Mouse (Mus musculus) regulatory T cell (primary cell): Measurements from ENCODE around the gene Casq1.

Source experiments
- in situ Hi-C: fragments of 300-600 bp; cut with MboI, MseI; formaldehyde crosslinking; loops from one replicate; pipeline ENCODE4 v1.15.1; 2025; ENCODE audit warnings: high pct_unique_total_duplicates

Casq1 gene

DNA sequence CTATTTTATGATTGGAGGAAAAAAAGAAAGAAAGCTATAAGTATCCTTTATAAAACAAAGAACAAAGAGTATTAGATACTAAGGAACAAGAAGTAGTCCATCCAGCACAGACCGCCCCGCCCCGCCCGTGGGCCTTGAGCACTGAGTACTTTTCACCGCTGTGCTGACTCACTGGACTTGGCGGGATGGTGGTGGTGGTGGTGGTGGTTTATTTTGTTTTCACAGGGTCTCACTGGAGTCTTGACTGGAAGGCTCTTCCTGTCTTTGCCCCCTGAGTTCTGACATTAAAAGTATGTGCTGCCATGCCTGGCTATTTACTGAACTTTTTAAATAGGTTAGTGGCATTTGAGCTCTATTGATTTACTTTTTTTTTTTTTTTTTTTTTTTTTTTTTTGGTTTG is 36.6 kb downstream of the Casq1 start:
- in situ Hi-C loops = no loop called here

DNA sequence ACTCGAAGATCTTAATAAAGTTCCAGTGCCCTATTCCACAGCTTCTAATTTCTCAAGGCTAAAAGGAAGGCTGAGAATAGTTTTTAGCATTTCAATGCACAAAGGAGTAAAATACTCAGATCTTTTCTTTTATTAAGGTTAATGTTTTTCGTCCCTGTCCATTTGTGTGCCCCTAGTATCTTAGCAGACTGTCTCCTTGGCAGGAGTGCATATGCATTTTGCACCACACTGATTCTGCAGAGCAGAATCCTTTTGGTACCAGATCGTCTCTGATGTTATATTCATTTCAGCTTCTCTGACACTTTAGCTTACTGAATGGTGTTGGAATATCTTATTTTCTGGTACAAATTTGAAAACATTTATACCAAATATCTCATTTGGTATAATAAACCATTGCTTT is 37.9 kb downstream of the Casq1 start:
- in situ Hi-C loops = no loop called here

DNA sequence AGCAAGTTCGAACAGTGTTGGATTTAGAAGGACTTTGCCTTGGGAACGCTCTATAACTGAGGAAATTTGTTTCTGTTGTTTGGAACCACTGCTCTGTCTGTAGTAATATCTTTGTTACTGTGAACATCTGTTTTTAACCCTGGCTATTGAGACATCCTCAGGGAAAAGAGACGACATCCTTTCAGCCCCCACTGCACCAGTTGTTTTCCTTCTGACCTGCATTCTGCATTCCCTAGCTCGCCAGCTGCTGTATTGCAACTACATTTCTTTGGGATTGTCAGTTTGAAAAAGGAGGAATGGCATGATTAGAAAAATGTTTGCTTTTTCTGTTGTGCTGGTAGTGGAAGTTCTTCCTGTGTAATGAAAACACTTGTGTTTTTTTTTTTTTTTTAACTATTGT is 38.8 kb downstream of the Casq1 start:
- in situ Hi-C loops = no loop called here

DNA sequence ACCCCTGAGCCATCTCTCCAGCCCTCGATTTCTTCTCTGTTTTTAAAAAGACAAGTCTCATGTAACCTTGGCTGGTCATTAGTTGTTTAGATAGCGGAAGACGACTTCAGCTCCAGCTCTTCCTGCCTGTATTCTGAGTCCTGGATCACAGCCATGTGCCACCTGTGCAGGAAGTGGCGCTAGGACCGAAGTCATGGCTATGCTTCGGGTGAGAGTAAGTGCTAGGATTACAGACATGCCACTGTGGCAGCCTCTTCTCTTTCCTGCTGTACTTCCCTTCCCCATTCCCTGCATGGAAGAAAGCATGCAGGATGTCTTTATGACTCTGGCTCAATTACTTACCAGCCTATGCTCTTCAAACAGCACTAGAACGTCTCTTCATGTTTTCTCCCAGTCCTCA is 40.6 kb downstream of the Casq1 start:
- in situ Hi-C loops = no loop called here

DNA sequence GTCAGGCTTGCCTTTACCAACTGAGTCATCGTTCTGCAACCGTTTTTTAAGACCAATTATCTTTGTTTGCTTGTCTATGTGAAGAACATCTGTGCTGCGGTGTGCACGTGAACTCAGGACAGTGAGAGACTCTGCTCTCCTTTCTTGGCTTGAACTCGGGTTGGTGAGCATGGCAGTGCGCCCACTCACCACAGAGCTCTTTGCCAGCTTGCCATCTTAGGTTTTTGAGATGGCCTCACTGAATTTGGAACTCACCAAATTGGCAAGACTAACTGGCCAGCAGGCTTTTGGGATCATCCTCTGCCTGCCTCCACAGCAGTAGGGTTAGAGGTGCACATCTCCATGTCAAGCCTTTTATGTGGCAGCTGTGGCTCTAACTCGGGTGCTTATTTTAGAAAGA is 41.9 kb downstream of the Casq1 start:
- in situ Hi-C loops = no loop called here

DNA sequence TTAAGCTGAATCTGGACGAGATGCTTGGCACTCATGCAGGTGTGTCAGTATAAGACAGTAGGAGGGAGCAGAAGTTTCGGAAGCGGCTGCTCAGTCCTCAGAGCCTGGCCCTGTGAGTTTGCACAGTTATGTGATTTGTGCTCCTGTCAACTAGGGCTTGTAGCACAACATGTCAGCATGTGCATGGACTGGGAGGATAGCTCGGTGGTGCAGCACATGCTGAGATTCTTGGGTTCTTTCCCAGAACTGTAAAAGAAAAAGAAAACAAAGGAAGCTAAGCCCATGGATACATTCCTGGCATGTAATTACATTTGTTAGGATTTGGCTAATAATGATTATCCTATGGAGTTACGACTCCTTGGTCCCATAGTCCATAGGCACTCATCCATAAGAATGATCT is 46.5 kb downstream of the Casq1 start:
- in situ Hi-C loops = no loop called here

DNA sequence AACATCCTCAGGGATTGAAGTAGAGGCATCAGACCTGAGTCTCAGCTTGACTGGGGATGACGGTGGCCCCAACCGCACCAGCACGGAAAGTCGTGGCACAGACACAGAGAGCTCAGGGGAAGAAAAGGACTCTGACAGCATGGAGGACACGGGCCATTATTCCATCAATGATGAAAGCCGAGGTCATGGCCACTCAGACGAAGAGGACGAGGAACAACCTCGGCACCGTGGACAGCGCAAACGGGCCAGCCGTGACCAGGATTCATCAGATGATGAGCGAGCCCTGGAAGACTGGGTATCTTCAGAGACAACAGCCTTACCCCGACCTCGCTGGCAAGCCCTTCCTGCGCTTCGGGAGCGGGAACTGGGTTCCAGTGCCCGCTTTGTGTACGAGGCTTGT is 47.3 kb downstream of the Casq1 start:
- in situ Hi-C loops = no loop called here

DNA sequence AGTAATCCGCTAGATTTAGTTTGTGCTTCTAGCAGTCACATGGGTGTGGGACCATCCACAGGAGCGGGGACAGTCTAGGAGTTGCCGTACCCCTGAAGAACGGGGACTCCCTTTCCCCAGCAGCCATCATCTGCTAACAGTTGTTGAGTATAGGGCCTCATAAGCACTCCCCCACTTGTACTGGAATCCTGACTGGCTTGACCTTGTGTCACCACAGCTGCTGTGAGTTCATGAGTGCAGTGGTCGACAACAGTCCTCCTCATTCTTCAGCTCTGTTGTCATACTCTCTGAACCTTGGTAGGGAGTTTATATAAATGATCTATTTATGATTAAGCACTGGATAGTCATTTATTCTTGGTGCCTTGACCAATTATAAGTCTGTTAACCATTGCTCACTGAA is 49.9 kb downstream of the Casq1 start:
- in situ Hi-C loops = no loop called here

DNA sequence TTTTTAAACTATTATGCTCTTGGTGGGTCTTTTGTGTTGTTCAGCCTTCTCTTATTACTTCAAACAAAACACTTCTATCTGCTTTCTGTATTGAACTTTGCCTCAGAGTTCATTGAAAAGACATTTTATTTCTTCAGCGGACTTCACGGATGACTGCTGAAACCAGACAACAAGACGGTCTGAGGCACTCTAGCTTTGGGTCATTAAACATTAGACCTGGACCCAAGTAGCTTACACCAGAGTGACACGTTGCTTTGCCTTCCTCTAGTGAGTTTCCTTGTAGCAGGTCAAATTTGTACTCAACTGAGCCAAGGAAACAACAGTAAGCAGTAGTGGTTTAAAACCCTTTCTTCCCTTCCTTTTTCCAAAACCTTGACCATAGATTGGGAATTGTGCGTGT is 51.8 kb downstream of the Casq1 start:
- in situ Hi-C loops = no loop called here

DNA sequence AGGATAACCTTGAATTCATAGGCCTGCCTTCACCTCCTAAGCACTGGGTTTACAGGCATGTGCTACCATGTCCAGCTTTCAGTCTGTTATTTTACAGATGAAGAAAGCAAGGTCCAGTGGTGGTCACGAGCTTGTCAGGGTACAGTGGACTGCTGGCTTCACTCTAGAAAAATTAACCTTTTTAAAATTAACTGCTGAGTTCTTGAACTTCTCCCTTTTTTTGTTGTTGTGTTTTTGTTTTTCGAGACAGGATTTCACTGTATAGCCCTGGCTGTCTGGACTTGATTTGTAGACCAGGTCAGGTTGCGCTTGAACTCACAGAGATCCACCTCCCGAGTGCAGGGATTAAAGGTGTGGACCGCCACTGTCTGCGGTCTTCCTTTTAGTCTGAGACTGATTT is 56.7 kb downstream of the Casq1 start:
- in situ Hi-C loops = no loop called here

DNA sequence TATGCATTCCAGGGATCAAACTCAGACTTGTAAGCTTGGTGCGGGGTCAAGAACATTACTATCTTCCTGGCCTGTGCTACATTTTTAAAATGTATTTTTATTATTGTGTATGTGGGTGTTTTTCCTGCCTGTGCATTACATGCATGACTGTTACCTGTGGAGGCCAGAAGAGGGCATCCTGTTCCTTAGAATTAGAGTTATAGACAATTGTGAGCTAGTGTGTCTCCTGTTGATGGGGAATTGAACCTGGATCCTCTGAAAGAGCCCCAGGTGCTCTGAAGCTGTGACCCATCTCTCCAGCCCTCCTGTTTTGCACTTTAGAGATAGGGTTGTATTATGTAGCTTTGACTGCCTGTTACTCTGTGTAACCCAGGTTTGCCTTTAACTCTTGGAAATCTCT is 57.7 kb downstream of the Casq1 start:
- in situ Hi-C loops = no loop called here

DNA sequence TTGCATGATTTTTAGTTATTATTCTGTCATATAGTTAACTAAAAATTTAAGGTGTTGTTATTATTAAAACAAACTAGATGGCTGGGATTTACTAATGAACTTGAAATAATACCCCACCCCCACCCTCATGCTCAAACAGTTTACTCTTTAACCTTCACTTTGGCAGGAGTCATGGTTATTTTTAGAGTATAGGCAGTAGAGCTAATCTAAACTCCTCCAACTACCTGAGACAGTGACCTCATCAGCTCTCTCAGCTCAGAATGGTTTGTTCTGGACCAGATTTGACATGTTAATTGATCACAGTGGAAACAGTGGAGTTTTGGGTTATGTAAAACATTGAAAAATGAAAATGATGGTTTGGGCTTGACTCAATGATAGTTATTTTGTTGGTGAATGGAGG is 59.2 kb downstream of the Casq1 start:
- in situ Hi-C loops = no loop called here

DNA sequence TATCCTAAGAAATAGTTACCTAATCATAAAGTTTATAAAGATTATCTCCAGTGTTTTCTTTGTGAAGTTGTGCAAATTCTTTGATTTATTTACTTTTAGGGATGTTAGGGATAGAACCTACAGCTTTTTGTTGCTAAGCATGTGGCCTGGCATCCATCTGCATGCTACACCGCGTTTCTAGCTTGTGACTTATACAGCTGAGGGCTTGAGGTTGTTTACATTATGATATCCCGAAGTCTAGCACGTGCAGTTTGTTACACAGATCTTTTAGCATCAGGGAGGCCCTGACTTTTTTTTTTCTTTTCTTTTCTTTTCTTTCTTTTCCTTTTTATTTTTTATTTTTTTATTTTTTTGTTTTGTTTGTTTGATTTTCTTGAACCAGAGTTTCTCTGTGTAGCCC is 59.7 kb downstream of the Casq1 start:
- in situ Hi-C loops = no loop called here
